Mouse (Mus musculus): ENCODE results near the gene Tnfaip1.
A peak's percentile ranks its signal among the peaks of the same experiment; 100 is the strongest.
"Not testable (repeated sequence)": the region's sequence is repeated elsewhere in the genome, so short reads cannot be mapped to it uniquely, and the experiment has no call there.

The Tnfaip1 gene

GRCm38 (mm10) chr11:78536080-78536689, at the start of gene Tnfaip1, which contains the start of gene Ift20:
Tnfaip1 (minus strand) TSS chr11:78536332.
Ift20 (plus strand) TSS chr11:78536361.
- peak; percentile 97 for DNase-seq

- DNase-seq: no peak
These were observed 46.7 kb upstream of the Tnfaip1 start for GRCm38 (mm10) chr11:78582848-78583247.

GRCm38 (mm10) chr11:78574975-78575374, 38.8 kb upstream of the Tnfaip1 start:
- no peak for DNase-seq

- DNase-seq: no peak
These were observed 38.4 kb upstream of the Tnfaip1 start for GRCm38 (mm10) chr11:78574536-78574935.

GRCm38 (mm10) chr11:78574031-78574430, 37.9 kb upstream of the Tnfaip1 start:
- not testable (repeated sequence) for DNase-seq

- no peak for DNase-seq
These were observed 35.7 kb upstream of the Tnfaip1 start for GRCm38 (mm10) chr11:78571854-78572253.

- no peak for DNase-seq
These were observed 35.3 kb upstream of the Tnfaip1 start for GRCm38 (mm10) chr11:78571441-78571840.

- no peak for DNase-seq
These were observed 33.7 kb upstream of the Tnfaip1 start for GRCm38 (mm10) chr11:78569806-78570205.

GRCm38 (mm10) chr11:78568827-78569226, 32.7 kb upstream of the Tnfaip1 start:
- DNase-seq: no peak

- no peak for DNase-seq
These were observed 31.5 kb upstream of the Tnfaip1 start for GRCm38 (mm10) chr11:78567614-78568013.

- no peak for DNase-seq
These were observed 30.6 kb upstream of the Tnfaip1 start for GRCm38 (mm10) chr11:78566775-78567174.

- peak; percentile 86 to 90 for DNase-seq
These were observed 24.3 kb upstream of the Tnfaip1 start for GRCm38 (mm10) chr11:78560447-78560846.

- DNase-seq: no peak
These were observed 21.1 kb upstream of the Tnfaip1 start for GRCm38 (mm10) chr11:78557241-78557640.

GRCm38 (mm10) chr11:78556070-78556469, 19.9 kb upstream of the Tnfaip1 start:
- DNase-seq: no peak

- no peak for DNase-seq
These were observed 19.5 kb upstream of the Tnfaip1 start for GRCm38 (mm10) chr11:78555623-78556022.

GRCm38 (mm10) chr11:78551059-78551398, 14.9 kb upstream of the Tnfaip1 start:
- DNase-seq: no peak

- peak; percentile 95 to 96 for DNase-seq
These were observed 14.3 kb upstream of the Tnfaip1 start, which contains the start of gene Tmem97 for GRCm38 (mm10) chr11:78550168-78551058. Tmem97 (minus strand) TSS chr11:78550777.

GRCm38 (mm10) chr11:78549491-78549987, 13.4 kb upstream of the Tnfaip1 start:
- no peak for DNase-seq

GRCm38 (mm10) chr11:78547718-78548460, 11.8 kb upstream of the Tnfaip1 start:
- no peak for DNase-seq

- DNase-seq: no peak
These were observed 9.0 kb upstream of the Tnfaip1 start for GRCm38 (mm10) chr11:78545181-78545580.

GRCm38 (mm10) chr11:78544449-78545111, 8.4 kb upstream of the Tnfaip1 start:
- DNase-seq: no peak

- DNase-seq: peak in 1 of 2 experiments; percentile 33
These were observed 4.2 kb upstream of the Tnfaip1 start for GRCm38 (mm10) chr11:78540358-78540757.

GRCm38 (mm10) chr11:78536690-78537084, 555 bp upstream of the Tnfaip1 start:
- DNase-seq: no peak

Data from cerebellum, postnatal 14 days (tissue).